Mouse (Mus musculus) gastrocnemius, postnatal 14 days (tissue): Measurements from ENCODE around the gene Lpxn. TPM values are rescaled to one million over a fixed set of nuclear protein-coding genes. Genes with fewer than 3 reads are reported as not detected.

ENCODE experiments used
- DNase-seq: peaks from one replicate; pipeline ENCODE4 v3.0.0; 2021; ENCODE audit warnings: mixed read lengths
- intact Hi-C: fragments of 180-260 bp; cut with DNase I; formaldehyde crosslinking; loops from one replicate; pipeline ENCODE4 v1.15.1; 2025; ENCODE audit warnings: low total_unique reads
- total RNA-seq, 2 experiments: library from RNA; stranded (reverse); gene quantifications; 2 replicates each; pipeline ENCODE4 v1.2.3; 2021

Lpxn gene
- total RNA-seq, 2 experiments from 2014 or later = 0.49 to 0.68 TPM

GRCm38 (mm10) chr19:12801046-12801445 lies 5.1 kb downstream of the Lpxn start:
- no peak for DNase-seq
- intact Hi-C loops = loop anchor here (10.0 kb wide), 2 partner anchors 76 to 206 kb away; partner anchors contain the start of gene Gm4952

- intact Hi-C loops = loop anchor here (10.0 kb wide), 2 partner anchors 78 to 208 kb away; partner anchors contain the start of gene Gm4952
- no peak for DNase-seq
Measured at GRCm38 (mm10) chr19:12802830-12803229, 6.8 kb downstream of the Lpxn start.

- DNase-seq = no peak
- intact Hi-C loops = loop anchor here (10.0 kb wide), 2 partner anchors 79 to 209 kb away; partner anchors contain the start of gene Gm4952
Measured at GRCm38 (mm10) chr19:12804237-12804636, 8.2 kb downstream of the Lpxn start.

- no peak for DNase-seq
Measured at GRCm38 (mm10) chr19:12805730-12806129, 9.7 kb downstream of the Lpxn start.

GRCm38 (mm10) chr19:12806214-12806613 lies 10.2 kb downstream of the Lpxn start:
- no peak for DNase-seq
- intact Hi-C loops = loop anchor here (10.0 kb wide), 2 partner anchors 81 to 211 kb away; partner anchors contain the start of gene Gm4952

More at GRCm38 (mm10) chr19:12805730-12806129, 9.7 kb downstream of the Lpxn start:
- intact Hi-C loops = loop anchor here (10.0 kb wide), 2 partner anchors 81 to 211 kb away; partner anchors contain the start of gene Gm4952

- intact Hi-C loops = no loop called here
- DNase-seq = no peak
Measured at GRCm38 (mm10) chr19:12812644-12813364, 16.8 kb downstream of the Lpxn start.

DNA sequence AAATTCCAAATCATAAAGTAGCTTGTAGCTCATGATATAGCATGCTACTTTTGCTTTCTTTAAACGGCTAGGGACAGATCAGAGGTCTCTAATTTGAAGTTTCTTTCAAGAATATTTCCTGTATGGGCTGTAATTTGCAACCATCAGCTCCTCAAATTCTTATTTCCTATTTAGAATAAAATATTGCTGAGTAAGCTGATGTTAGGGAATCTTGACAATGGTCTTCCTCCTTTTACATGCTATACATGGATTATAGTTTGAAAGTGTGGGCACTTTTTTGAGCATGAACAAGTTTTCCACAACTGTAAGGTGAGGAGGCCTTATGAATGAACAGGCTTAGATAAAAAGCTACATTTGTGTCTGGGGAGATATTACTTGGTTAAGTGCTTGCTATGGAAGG lies 17.9 kb downstream of the Lpxn start:
- no peak for DNase-seq
- intact Hi-C loops = no loop called here

DNA sequence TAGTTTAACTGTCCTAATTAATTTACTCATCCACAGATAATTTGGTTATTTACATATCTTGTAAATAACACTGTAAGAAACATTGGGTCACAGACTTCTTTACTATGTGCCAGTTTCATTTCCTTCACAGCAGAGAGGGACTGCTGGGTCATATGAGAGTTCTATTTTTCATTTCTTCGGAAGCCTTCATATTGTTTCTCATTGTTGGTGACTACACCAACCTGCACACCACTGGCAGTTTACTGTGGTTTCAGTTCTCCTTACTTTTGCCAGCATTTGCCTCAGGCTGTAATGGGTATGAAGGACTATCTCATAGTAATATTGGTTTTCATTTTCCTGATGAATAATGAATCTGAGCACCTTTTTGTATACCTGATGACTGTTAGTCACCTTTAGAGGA lies 22.5 kb downstream of the Lpxn start:
- DNase-seq = no peak
- intact Hi-C loops = no loop called here

DNA sequence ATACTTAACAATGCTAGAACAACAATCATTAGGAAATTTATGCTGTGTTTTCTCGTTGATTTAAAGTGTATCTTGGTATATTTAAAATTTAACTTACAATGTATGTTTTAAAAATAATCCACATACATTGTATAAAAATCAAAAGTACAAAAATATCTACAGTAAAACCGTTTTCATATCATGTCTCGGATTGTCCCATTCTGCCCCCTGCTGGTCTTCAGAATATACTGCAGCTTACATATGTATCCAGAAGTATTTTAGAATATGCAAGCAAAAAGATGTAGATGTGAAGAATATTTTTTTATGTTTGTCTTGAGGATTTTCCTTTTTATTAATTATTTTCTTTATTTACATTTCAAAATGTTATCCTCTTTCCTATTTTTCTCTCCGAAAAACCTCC lies 24.4 kb downstream of the Lpxn start:
- intact Hi-C loops = loop anchor here (5.0 kb wide), 1 partner anchor 93 kb away; no protein-coding TSS in a partner anchor
- DNase-seq = no peak

DNA sequence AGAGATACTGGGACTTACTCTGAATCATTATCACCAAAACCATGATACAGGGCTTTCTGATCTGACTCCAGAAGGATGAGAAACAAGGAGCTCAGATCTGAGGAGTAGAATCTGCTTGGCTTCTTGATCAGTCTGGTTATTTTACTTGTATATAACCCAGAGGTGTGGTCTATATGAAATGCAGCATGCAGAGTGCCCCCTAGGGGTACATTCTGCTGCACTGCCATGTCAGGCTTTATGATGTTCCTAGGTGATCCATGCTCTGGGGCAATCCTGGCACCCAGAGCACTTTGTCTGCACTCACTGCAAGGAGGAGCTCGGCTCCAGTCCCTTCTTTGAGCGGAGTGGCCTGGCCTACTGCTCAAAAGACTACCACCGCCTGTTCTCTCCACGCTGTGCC lies 28.6 kb downstream of the Lpxn start:
- intact Hi-C loops = loop anchor here (5.0 kb wide), 1 partner anchor 97 kb away; no protein-coding TSS in a partner anchor
- no peak for DNase-seq

DNA sequence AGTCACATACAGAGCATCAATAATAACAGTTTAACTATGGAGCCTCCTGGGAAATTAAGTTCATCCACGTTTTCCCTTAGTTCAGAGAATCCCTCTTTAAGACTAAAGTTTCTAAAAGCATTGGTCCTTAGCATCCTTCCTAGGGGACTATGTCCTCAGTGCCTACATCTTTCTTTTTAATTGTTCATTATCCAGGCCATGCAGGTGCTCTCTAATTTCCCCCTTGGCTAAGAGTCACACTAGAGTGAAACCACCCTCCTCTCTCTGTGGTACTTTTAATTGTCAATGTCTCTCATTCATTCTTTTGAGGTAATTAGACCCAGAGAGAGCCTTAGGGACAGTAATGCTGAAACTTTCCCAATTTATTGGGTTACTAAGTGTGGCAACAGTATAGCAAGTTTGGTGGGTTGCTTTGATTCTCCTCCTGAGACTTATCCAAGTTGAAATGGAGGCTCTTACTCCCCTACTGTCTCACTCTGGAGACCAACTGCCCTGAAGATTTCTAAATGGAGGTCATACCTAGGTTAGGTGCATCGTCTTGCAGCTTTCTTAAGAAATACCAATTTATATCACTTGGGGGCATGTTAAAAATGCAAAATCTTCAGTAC lies 34.9 kb downstream of the Lpxn start:
- DNase-seq = no peak
- intact Hi-C loops = no loop called here

DNA sequence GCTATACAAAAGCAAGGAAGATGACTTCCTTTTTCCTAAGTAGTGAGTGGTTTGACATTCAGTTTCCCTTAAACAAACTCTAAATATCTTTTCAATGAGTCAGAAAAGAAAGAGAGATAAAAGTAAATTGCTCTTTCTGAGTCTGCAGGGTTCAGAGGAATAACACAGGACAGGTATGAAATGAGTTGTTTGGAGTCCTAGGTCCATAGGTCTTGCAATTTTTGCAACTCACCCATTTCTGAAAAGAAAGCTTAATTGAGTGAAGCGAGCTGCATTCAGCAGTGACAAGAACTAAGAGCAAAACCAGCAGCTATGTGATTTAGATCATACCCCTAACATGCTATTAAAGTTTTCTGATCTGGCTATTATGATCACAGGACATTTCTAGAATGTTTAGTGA lies 35.6 kb downstream of the Lpxn start:
- DNase-seq = no peak
- intact Hi-C loops = no loop called here

- intact Hi-C loops = no loop called here
Measured at GRCm38 (mm10) chr19:12833625-12834024, 37.6 kb downstream of the Lpxn start.

DNA sequence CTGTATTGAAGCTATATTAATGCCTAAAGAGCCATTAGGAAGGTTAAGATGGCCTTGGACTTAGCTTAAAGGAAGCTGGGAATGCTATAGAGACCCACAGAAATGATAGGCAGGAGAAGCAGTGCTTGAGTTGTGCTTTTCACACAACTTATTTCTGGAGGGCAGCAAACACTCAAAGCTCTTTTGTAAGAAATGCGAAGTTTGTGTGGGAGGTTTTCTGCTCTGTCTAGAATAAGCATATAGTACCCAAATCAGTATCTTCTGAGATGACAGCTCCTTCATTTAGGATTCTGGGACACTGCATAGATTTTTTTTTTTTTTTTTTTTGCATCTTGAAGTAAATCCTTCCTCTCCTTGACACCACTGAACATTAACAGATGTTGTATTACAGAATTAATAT lies 42.5 kb downstream of the Lpxn start:
- intact Hi-C loops = no loop called here

More at GRCm38 (mm10) chr19:12833625-12834024, 37.6 kb downstream of the Lpxn start:
- no peak for DNase-seq

DNA sequence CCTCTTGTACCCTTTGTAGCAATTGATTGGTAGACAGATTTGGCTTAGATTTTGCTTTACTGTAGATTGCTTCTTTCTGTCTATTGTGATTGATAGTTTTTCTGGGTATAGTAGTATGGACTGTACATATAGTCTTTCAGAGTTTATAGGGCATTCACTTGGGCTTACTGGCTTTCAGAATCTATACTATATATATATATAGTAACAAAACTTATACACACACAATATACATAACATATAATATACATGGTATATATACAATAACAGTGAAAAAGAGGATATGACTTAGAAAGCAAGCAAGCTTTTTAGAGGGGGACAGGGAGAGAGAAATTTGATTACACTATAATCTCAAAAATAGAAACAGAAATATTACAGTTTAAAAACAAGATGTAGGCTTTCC lies 50.4 kb downstream of the Lpxn start, which contains the start of gene Gm5244:
TSS of gene Gm5244 (plus strand) at position 301 of the 400 bp plus-strand sequence.
- intact Hi-C loops = no loop called here
- DNase-seq = no peak

More for the DNA sequence above, 42.5 kb downstream of the Lpxn start:
- DNase-seq = no peak

- no peak for DNase-seq
- intact Hi-C loops = no loop called here
Measured at GRCm38 (mm10) chr19:12856983-12857382, 61.0 kb downstream of the Lpxn start, which contains the start of gene Olfr1444. Gene Olfr1444 (plus strand): TSS chr19:12857283.

Other genes with a start within 250 kb of the Lpxn start
- not detected for gene Gm4952, start 196.2 kb upstream of the Lpxn start, total RNA-seq
- gene Glyat, start 162.9 kb upstream of the Lpxn start, total RNA-seq = under 1 TPM in 1 of 2 experiments, not detected in 1; 0.06 TPM
- not detected for gene Olfr1442, start 125.8 kb upstream of the Lpxn start, total RNA-seq
- not detected for gene Olfr1443, start 118.1 kb upstream of the Lpxn start, total RNA-seq
- not detected for gene Keg1, start 100.4 kb upstream of the Lpxn start, total RNA-seq
- gene Cntf, start 30.6 kb upstream of the Lpxn start, total RNA-seq = 1 to 10 TPM; 2.3 to 4.3 TPM
- 10 to 100 TPM; 61.0 to 64.6 TPM for gene Zfp91, start 67 bp upstream of the Lpxn start, total RNA-seq
- gene Gm5244, start 50.5 kb downstream of the Lpxn start, total RNA-seq = not detected
- gene Olfr1444, start 61.1 kb downstream of the Lpxn start, total RNA-seq = not detected
- gene Olfr1445, start 87.7 kb downstream of the Lpxn start, total RNA-seq = not detected
- gene Olfr1446, start 97.3 kb downstream of the Lpxn start, total RNA-seq = not detected
- gene Olfr1447, start 107.5 kb downstream of the Lpxn start, total RNA-seq = not detected
- not detected for gene Olfr1448, start 128.2 kb downstream of the Lpxn start, total RNA-seq
- not detected for gene Olfr1449, start 134.6 kb downstream of the Lpxn start, total RNA-seq
- not detected for gene Olfr1450, start 154.1 kb downstream of the Lpxn start, total RNA-seq
- not detected for gene Olfr1451, start 198.8 kb downstream of the Lpxn start, total RNA-seq
- not detected for gene Olfr1453, start 232.1 kb downstream of the Lpxn start, total RNA-seq